Mouse (Mus musculus): Measurements from ENCODE around the gene Mtnr1a.
A peak's percentile ranks its signal among the peaks of the same experiment; 100 is the strongest.
"Not testable (repeated sequence)": the region's sequence is repeated elsewhere in the genome, so short reads cannot be mapped to it uniquely, and the experiment has no call there.

The Mtnr1a gene

GRCm38 (mm10) chr8:45068759-45069386, at the start of gene Mtnr1a:
Gene Mtnr1a (plus strand): TSS chr8:45069137.
- DNase-seq (ENCODE audit: low spot score), result peak; percentile 82

GRCm38 (mm10) chr8:45019241-45019640, 49.7 kb upstream of the Mtnr1a start:
- no peak for DNase-seq (ENCODE audit: low spot score)

GRCm38 (mm10) chr8:45021171-45021570, 47.8 kb upstream of the Mtnr1a start:
- no peak for DNase-seq (ENCODE audit: low spot score)

- DNase-seq (ENCODE audit: low spot score), result no peak
Observed at GRCm38 (mm10) chr8:45021911-45022665, 46.8 kb upstream of the Mtnr1a start.

GRCm38 (mm10) chr8:45028081-45028497, 40.8 kb upstream of the Mtnr1a start:
- DNase-seq (ENCODE audit: low spot score), result no peak

GRCm38 (mm10) chr8:45038350-45038749, 30.6 kb upstream of the Mtnr1a start:
- no peak for DNase-seq (ENCODE audit: low spot score)

- no peak for DNase-seq (ENCODE audit: low spot score)
Observed at GRCm38 (mm10) chr8:45044160-45044559, 24.8 kb upstream of the Mtnr1a start.

GRCm38 (mm10) chr8:45050451-45050850, 18.5 kb upstream of the Mtnr1a start:
- no peak for DNase-seq (ENCODE audit: low spot score)

GRCm38 (mm10) chr8:45051236-45051635, 17.7 kb upstream of the Mtnr1a start:
- no peak for DNase-seq (ENCODE audit: low spot score)

- DNase-seq (ENCODE audit: low spot score), result no peak
Observed at GRCm38 (mm10) chr8:45052205-45052604, 16.7 kb upstream of the Mtnr1a start.

- DNase-seq (ENCODE audit: low spot score), result no peak
Observed at GRCm38 (mm10) chr8:45052618-45053017, 16.3 kb upstream of the Mtnr1a start.

GRCm38 (mm10) chr8:45055500-45055899, 13.4 kb upstream of the Mtnr1a start:
- DNase-seq (ENCODE audit: low spot score), result no peak

GRCm38 (mm10) chr8:45056810-45057209, 12.1 kb upstream of the Mtnr1a start:
- DNase-seq (ENCODE audit: low spot score), result no peak

- DNase-seq (ENCODE audit: low spot score), result no peak
Observed at GRCm38 (mm10) chr8:45060083-45060482, 8.9 kb upstream of the Mtnr1a start.

- no peak for DNase-seq (ENCODE audit: low spot score)
Observed at GRCm38 (mm10) chr8:45062311-45062710, 6.6 kb upstream of the Mtnr1a start.

GRCm38 (mm10) chr8:45062982-45063924, 5.7 kb upstream of the Mtnr1a start:
- peak; percentile 83 for DNase-seq (ENCODE audit: low spot score)

GRCm38 (mm10) chr8:45064197-45064869, 4.6 kb upstream of the Mtnr1a start:
- peak; percentile 26 for DNase-seq (ENCODE audit: low spot score)

GRCm38 (mm10) chr8:45065391-45065790, 3.5 kb upstream of the Mtnr1a start:
- not testable (repeated sequence) for DNase-seq (ENCODE audit: low spot score)

GRCm38 (mm10) chr8:45070949-45071348, 2.0 kb downstream of the Mtnr1a start:
- no peak for DNase-seq (ENCODE audit: low spot score)

- DNase-seq (ENCODE audit: low spot score), result no peak
Observed at GRCm38 (mm10) chr8:45080850-45081249, 11.9 kb downstream of the Mtnr1a start.

- DNase-seq (ENCODE audit: low spot score), result no peak
Observed at GRCm38 (mm10) chr8:45093599-45093998, 24.7 kb downstream of the Mtnr1a start.

Measured in lung, postnatal 25 days (tissue).